Mouse (Mus musculus) cortical plate, adult 2 months (tissue): ENCODE measurements around the gene Wdr37. TPM values are rescaled to one million over a fixed set of nuclear protein-coding genes. Genes with fewer than 3 reads are reported as not detected.
"Not testable (repeated sequence)": the region's sequence is repeated elsewhere in the genome, so short reads cannot be mapped to it uniquely, and the experiment has no call there.

ENCODE experiments used
- H3K27ac ChIP-seq: fragments of 200-500 bp; 2 replicates; pipeline ENCODE4 v1.5.1; 2012; ENCODE audit warnings: low read length, control low read depth, inconsistent platforms; ENCODE audit not compliant: insufficient read depth
- H3K4me1 ChIP-seq: fragments of 200-500 bp; 2 replicates; pipeline ENCODE4 v1.6.1; 2011; ENCODE audit warnings: low read length; ENCODE audit not compliant: control insufficient read depth, insufficient read depth
- H3K4me3 ChIP-seq: fragments of 200-500 bp; 2 replicates; pipeline ENCODE4 v1.5.1; 2011; ENCODE audit warnings: mild to moderate bottlenecking, low read length, control low read depth; ENCODE audit not compliant: insufficient read depth
- CTCF ChIP-seq: fragments of 200-500 bp; IDR thresholded peaks from 2 replicates; pipeline ENCODE4 v1.5.1; 2011; ENCODE audit warnings: mild to moderate bottlenecking, control low read depth, low read length; ENCODE audit not compliant: insufficient read depth; ENCODE audit errors: extremely low read depth
- POLR2A ChIP-seq: fragments of 200-500 bp; IDR thresholded peaks from 2 replicates; pipeline ENCODE4 v1.6.1; 2011; ENCODE audit warnings: mild to moderate bottlenecking, low read length, control low read depth; ENCODE audit not compliant: insufficient read depth; ENCODE audit errors: extremely low read depth
- polyA plus RNA-seq: library from polyadenylated mRNA; depleted of rRNA; stranded (reverse); fragments of >200 nt; gene quantifications from 2 replicates; pipeline ENCODE4 v1.2.3, GENCODE M21; 2012; rRNA removed

Wdr37 gene
- 41.3 and 47.5 TPM in 2 replicates for polyA plus RNA-seq

- H3K4me1 ChIP-seq, result peaks cover 4% of the 10 kb centered on the region
- peak within 1 kb of the TSS; percentile 98 for H3K4me3 ChIP-seq
- H3K27ac ChIP-seq, result peak within 1 kb of the TSS; percentile 98
- TF ChIP-seq CTCF (no peak), POLR2A (peak; percentile 91)
Observed at GRCm38 (mm10) chr13:8871314-8871962, at the start of gene Wdr37. Wdr37 (minus strand) TSS chr13:8871909.

GRCm38 (mm10) chr13:8913890-8914289 lies 42.2 kb upstream of the Wdr37 start:
- not testable (repeated sequence) for H3K4me3 ChIP-seq, H3K4me1 ChIP-seq

GRCm38 (mm10) chr13:8905986-8906385 lies 34.3 kb upstream of the Wdr37 start:
- H3K27ac ChIP-seq, result not testable (repeated sequence)

More at GRCm38 (mm10) chr13:8913890-8914289, 42.2 kb upstream of the Wdr37 start:
- not testable (repeated sequence) for H3K27ac ChIP-seq

GRCm38 (mm10) chr13:8888603-8889002 lies 16.9 kb upstream of the Wdr37 start:
- no peak for TF ChIP-seq POLR2A
- peak; percentile 14; the same call in 1 of the 2 replicates for TF ChIP-seq CTCF
- H3K27ac ChIP-seq, result no peak overlapping the region
- no peaks in the 10 kb centered on the region for H3K4me1 ChIP-seq
- no peak overlapping the region for H3K4me3 ChIP-seq

More at GRCm38 (mm10) chr13:8905986-8906385, 34.3 kb upstream of the Wdr37 start:
- not testable (repeated sequence) for H3K4me3 ChIP-seq, H3K4me1 ChIP-seq

- peak overlapping the region; percentile 82 for H3K27ac ChIP-seq
- peak overlapping the region; percentile 83 for H3K4me3 ChIP-seq
- H3K4me1 ChIP-seq, result no peaks in the 10 kb centered on the region
- TF ChIP-seq POLR2A (no peak), CTCF (no peak)
Observed at GRCm38 (mm10) chr13:8886185-8886560, 14.5 kb upstream of the Wdr37 start.

- Histone ChIP-seq H3K4me1 (no peaks in the 10 kb centered on the region), H3K27ac (peak within 1 kb of the TSS; percentile 95), H3K4me3 (peak within 1 kb of the TSS; percentile 83)
- TF ChIP-seq POLR2A (peak; percentile 98), CTCF (no peak)
Observed at GRCm38 (mm10) chr13:8885445-8886184, 13.9 kb upstream of the Wdr37 start, which contains the start of gene Idi1. Idi1 (plus strand) TSS chr13:8885501.

- H3K27ac ChIP-seq, result not testable (repeated sequence)
Observed at GRCm38 (mm10) chr13:8883870-8884269, 12.2 kb upstream of the Wdr37 start.

GRCm38 (mm10) chr13:8881611-8882010 lies 9.9 kb upstream of the Wdr37 start:
- Histone ChIP-seq H3K27ac (no peak overlapping the region), H3K4me1 (no peaks in the 10 kb centered on the region), H3K4me3 (no peak overlapping the region)
- TF ChIP-seq POLR2A (no peak), CTCF (no peak)

More at GRCm38 (mm10) chr13:8883870-8884269, 12.2 kb upstream of the Wdr37 start:
- not testable (repeated sequence) for H3K4me3 ChIP-seq, H3K4me1 ChIP-seq

GRCm38 (mm10) chr13:8873776-8874175 lies 2.1 kb upstream of the Wdr37 start:
- TF ChIP-seq CTCF (no peak), POLR2A (no peak)
- Histone ChIP-seq H3K4me3 (no peak overlapping the region), H3K4me1 (no peaks in the 10 kb centered on the region; the same call in 1 of the 2 replicates), H3K27ac (no peak overlapping the region)
